Mouse (Mus musculus) embryonic facial prominence, embryonic 11.5 days (tissue): ENCODE results near the gene Hnf4a. TPM values are rescaled to one million over a fixed set of nuclear protein-coding genes. Genes with fewer than 3 reads are reported as not detected.

Experiments
- ATAC-seq: fragments of 200-750 bp; cut with Nextera tagmentation; replicated peaks from 2 replicates; pipeline ENCODE4 v1.8.0; 2017; ENCODE audit warnings: low read depth; ENCODE audit not compliant: insufficient number of reproducible peaks, low FRiP score, low TSS enrichment
- DNase-seq: peaks from one replicate; pipeline ENCODE4 v3.0.0-alpha.2; 2015; ENCODE audit warnings: low spot score
- H3K27ac ChIP-seq: fragments of 300-500 bp; sonication (generic); replicated peaks from 2 replicates; pipeline ENCODE4 v1.5.1; 2014; ENCODE audit warnings: mild to moderate bottlenecking, low read depth, low read length, control low read depth
- H3K27me3 ChIP-seq: fragments of 300-500 bp; sonication (generic); 2 replicates; pipeline ENCODE4 v1.6.1; 2014; ENCODE audit warnings: mild to moderate bottlenecking, low read length, moderate library complexity, mixed read lengths; ENCODE audit not compliant: control insufficient read depth, insufficient read depth
- H3K36me3 ChIP-seq: fragments of 300-500 bp; sonication (generic); replicated peaks from 2 replicates; pipeline ENCODE4 v1.6.1; 2014; ENCODE audit warnings: low read depth, mild to moderate bottlenecking, low read length, moderate library complexity, mixed read lengths; ENCODE audit not compliant: control insufficient read depth, insufficient read depth
- H3K4me1 ChIP-seq: fragments of 300-500 bp; sonication (generic); 2 replicates; pipeline ENCODE4 v1.6.1; 2014; ENCODE audit warnings: low read length, mixed read lengths; ENCODE audit not compliant: control insufficient read depth, insufficient read depth
- H3K4me2 ChIP-seq: fragments of 300-500 bp; sonication (generic); 2 replicates; pipeline ENCODE4 v1.6.1; 2014; ENCODE audit warnings: low read depth, mild to moderate bottlenecking, control low read depth, low read length, moderate library complexity
- H3K4me3 ChIP-seq: fragments of 300-500 bp; sonication (generic); 2 replicates; pipeline ENCODE4 v1.5.1; 2014; ENCODE audit warnings: low read depth, low read length, control low read depth
- H3K9ac ChIP-seq: fragments of 300-500 bp; sonication (generic); replicated peaks from 2 replicates; pipeline ENCODE4 v1.6.1; 2014; ENCODE audit warnings: mild to moderate bottlenecking, control low read depth, low read length
- H3K9me3 ChIP-seq: fragments of 300-500 bp; sonication (generic); replicated peaks from 2 replicates; pipeline ENCODE4 v1.6.1; 2016; ENCODE audit warnings: mild to moderate bottlenecking, low read length, inconsistent platforms, mixed read lengths; ENCODE audit not compliant: control insufficient read depth
- WGBS: fragments of 180-500 bp; shearing (Covaris S2); extraction: QIAGEN DNeasy Blood & Tissue Kit; methylation state at CpG from one replicate; pipeline ENCODE4 v1.1.7; 2014; 5-methylcytosine and 5-hydroxymethylcytosine counted together
- polyA plus RNA-seq: library from polyadenylated mRNA; unstranded; fragments of >200 nt; fragmentation: Nextera tagmentation; extraction: Ambion mirVana; gene quantifications from 2 replicates; pipeline ENCODE4 v1.2.1, GENCODE M21; 2014

Gene Hnf4a
- polyA plus RNA-seq, 1 experiment from 2014 or later = not detected

DNA sequence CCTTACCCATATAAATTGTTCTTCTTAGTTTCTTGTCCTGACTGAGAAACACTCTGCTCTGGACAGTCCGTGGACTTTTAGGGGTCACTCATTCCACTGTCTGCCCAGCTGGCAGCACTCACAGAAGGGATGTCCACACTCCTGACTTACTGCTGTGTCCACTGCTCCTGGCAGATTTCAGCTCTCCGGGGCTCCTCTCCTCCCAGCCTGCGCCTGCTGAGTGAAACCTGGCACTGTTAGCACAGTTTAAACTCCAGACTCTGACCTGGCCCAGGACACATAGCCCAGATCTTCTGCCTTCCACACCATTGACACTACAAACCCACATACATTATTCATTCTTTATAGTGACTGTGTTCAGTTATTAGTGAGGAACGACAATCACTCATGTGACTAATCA is 42.6 kb upstream of the Hnf4a start:
- no peak overlapping the region for H3K4me2 ChIP-seq
- no peak overlapping the region for H3K27ac ChIP-seq
- H3K9me3 ChIP-seq = no peaks in the 10 kb centered on the region
- no peaks in the 10 kb centered on the region for H3K36me3 ChIP-seq
- 77% methylated on average over 4 of the region's 4 CpGs for WGBS
- ATAC-seq (no peak), DNase-seq (no peak)
- no peak overlapping the region for H3K4me3 ChIP-seq
- H3K27me3 ChIP-seq = no peaks in the 10 kb centered on the region
- no peaks in the 10 kb centered on the region for H3K4me1 ChIP-seq
- H3K9ac ChIP-seq = no peak overlapping the region

DNA sequence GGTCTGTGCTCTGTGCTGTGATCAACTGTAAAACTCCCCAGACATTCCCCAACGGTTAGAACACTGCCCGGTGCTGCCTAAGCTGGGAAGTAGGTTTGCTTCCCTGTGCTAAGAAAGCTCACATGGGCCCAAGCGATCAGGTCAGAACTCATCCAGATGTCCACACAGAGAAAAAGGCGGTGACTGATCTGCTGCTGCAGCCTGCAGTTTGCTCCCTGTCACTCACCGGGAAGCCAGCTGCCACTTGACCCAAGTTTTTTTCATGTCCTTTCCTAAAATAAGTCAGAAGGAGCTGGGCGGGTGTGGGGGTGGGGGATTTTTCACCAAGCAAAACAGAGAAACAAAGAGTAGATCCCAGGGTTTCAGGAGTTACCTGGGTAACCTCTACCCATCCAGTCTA is 42.0 kb upstream of the Hnf4a start:
- Histone ChIP-seq H3K4me1 (no peaks in the 10 kb centered on the region), H3K9ac (no peak overlapping the region)

DNA sequence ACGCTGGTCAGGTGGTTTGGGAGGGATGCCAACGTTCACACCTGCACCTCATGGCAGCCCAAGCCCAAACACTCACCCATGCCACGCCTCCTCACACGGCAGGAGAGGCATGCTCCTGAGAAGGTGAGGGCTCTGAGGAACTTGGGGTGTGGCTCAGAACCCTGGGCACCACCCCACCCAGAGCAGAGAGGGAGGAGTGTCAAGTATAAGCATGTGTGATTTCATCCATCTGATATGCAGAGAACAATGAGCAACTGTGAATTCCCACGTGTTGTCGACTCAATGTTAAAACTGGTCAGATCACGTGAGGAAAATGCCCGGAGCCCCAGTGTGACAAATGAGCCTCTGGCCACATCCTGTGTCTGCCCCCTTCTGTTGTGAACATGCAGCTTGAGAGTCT is 39.8 kb upstream of the Hnf4a start:
- Histone ChIP-seq H3K4me3 (no peak overlapping the region), H3K27me3 (no peaks in the 10 kb centered on the region), H3K4me2 (no peak overlapping the region), H3K27ac (no peak overlapping the region), H3K9me3 (no peaks in the 10 kb centered on the region), H3K9ac (no peak overlapping the region), H3K4me1 (no peaks in the 10 kb centered on the region), H3K36me3 (no peaks in the 10 kb centered on the region)
- 79% methylated on average over 8 of the region's 8 CpGs for WGBS
- no peak for ATAC-seq
- DNase-seq = no peak

More for the DNA sequence above, 42.0 kb upstream of the Hnf4a start:
- Histone ChIP-seq H3K9me3 (no peaks in the 10 kb centered on the region), H3K27me3 (no peaks in the 10 kb centered on the region), H3K4me2 (no peak overlapping the region), H3K36me3 (no peaks in the 10 kb centered on the region), H3K27ac (no peak overlapping the region), H3K4me3 (no peak overlapping the region)
- WGBS = 66% methylated on average over 6 of the region's 6 CpGs
- DNase-seq = no peak
- ATAC-seq = no peak

- DNase-seq = no peak
- no peak overlapping the region for H3K9ac ChIP-seq
- 87% methylated on average over 6 of the region's 6 CpGs for WGBS
- no peak overlapping the region for H3K27ac ChIP-seq
- no peak overlapping the region for H3K4me2 ChIP-seq
- H3K27me3 ChIP-seq = no peaks in the 10 kb centered on the region
- no peaks in the 10 kb centered on the region for H3K36me3 ChIP-seq
- no peaks in the 10 kb centered on the region for H3K9me3 ChIP-seq
- no peak for ATAC-seq
- no peaks in the 10 kb centered on the region for H3K4me1 ChIP-seq
- no peak overlapping the region for H3K4me3 ChIP-seq
Measured at GRCm38 (mm10) chr2:163467585-163467984, 39.0 kb upstream of the Hnf4a start.

DNA sequence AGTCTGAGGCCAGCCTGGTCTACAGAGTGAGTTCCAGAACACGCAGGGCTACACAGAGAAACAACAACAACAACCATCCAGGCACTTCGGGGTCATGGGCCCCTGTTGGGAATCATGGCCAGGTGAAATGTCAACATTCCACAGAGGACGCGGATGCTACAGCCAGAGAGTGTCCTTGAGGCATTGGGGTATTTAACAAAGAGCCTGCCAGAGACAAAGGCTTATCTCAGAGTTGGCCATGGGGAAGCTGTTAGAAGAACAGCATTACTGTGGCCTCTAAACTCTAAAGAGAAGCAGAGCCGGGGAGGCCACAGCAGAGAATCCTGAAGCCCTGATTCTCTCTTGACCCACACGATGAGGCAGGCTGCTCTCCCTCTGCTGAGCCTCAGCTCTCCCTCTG is 37.7 kb upstream of the Hnf4a start:
- ATAC-seq (no peak), DNase-seq (no peak)
- H3K9ac ChIP-seq = no peak overlapping the region

GRCm38 (mm10) chr2:163469711-163470110 is 36.9 kb upstream of the Hnf4a start:
- H3K27ac ChIP-seq = no peak overlapping the region
- no peak overlapping the region for H3K9ac ChIP-seq
- no peak for ATAC-seq
- no peaks in the 10 kb centered on the region for H3K27me3 ChIP-seq
- no peaks in the 10 kb centered on the region for H3K4me1 ChIP-seq
- 90% methylated on average over 15 of the region's 15 CpGs for WGBS
- H3K4me2 ChIP-seq = no peak overlapping the region
- no peaks in the 10 kb centered on the region for H3K36me3 ChIP-seq
- DNase-seq = no peak
- no peaks in the 10 kb centered on the region for H3K9me3 ChIP-seq
- H3K4me3 ChIP-seq = no peak overlapping the region

More for the DNA sequence above, 37.7 kb upstream of the Hnf4a start:
- WGBS = 87% methylated on average over 6 of the region's 6 CpGs
- no peak overlapping the region for H3K4me3 ChIP-seq
- no peaks in the 10 kb centered on the region for H3K27me3 ChIP-seq
- H3K9me3 ChIP-seq = no peaks in the 10 kb centered on the region
- no peaks in the 10 kb centered on the region for H3K36me3 ChIP-seq
- H3K4me2 ChIP-seq = no peak overlapping the region
- no peak overlapping the region for H3K27ac ChIP-seq
- H3K4me1 ChIP-seq = no peaks in the 10 kb centered on the region

DNA sequence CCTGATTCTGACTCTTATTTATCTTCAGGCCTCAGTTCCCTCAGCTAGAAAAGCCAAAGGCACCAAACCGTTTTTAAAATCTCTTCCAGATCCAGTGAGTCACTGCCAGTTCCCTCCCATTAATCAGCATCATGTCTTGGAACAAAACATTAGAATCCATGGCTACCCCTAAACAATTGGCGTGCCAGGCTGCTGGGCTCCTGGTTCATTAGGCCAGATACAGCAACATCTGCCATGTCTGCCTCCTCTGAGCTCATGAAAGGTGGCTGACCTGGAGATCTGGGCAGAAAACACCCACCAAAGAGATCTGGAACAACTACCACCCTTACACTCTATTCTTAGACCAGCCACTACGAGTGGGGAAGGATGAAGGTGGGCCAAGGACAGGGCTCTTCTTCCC is 35.5 kb upstream of the Hnf4a start:
- H3K27me3 ChIP-seq = no peaks in the 10 kb centered on the region
- H3K27ac ChIP-seq = no peak overlapping the region
- H3K9ac ChIP-seq = no peak overlapping the region
- no peaks in the 10 kb centered on the region for H3K9me3 ChIP-seq
- 87% methylated on average over 3 of the region's 3 CpGs for WGBS
- no peaks in the 10 kb centered on the region for H3K36me3 ChIP-seq
- ATAC-seq (no peak), DNase-seq (no peak)
- no peak overlapping the region for H3K4me2 ChIP-seq
- H3K4me1 ChIP-seq = no peaks in the 10 kb centered on the region
- H3K4me3 ChIP-seq = no peak overlapping the region

GRCm38 (mm10) chr2:163471710-163472465 is 34.7 kb upstream of the Hnf4a start:
- 6% methylated on average over 36 of the region's 36 CpGs for WGBS
- ATAC-seq (peak; percentile 47; the same call in 1 of the 2 replicates), DNase-seq (no peak)
- Histone ChIP-seq H3K27ac (peak overlapping the region; percentile 13; the same call in 1 of the 2 replicates), H3K9me3 (no peaks in the 10 kb centered on the region), H3K36me3 (no peaks in the 10 kb centered on the region), H3K4me2 (peak overlapping the region; percentile 79), H3K4me3 (peak overlapping the region; percentile 85), H3K27me3 (no peaks in the 10 kb centered on the region), H3K9ac (peak overlapping the region; percentile 82), H3K4me1 (no peaks in the 10 kb centered on the region)
